Mouse (Mus musculus) myocyte (in vitro differentiated cells): ENCODE results near the gene Gmfg. TPM values are rescaled to one million over a fixed set of nuclear protein-coding genes. Genes with fewer than 3 reads are reported as not detected.

ENCODE experiments used
- H3K27me3 ChIP-seq: one replicate; pipeline ENCODE4 v1.6.1; 2011; ENCODE audit not compliant: control insufficient read depth, insufficient read depth, insufficient read length
- H3K36me3 ChIP-seq: one replicate; pipeline ENCODE4 v1.6.1; 2011; ENCODE audit not compliant: control insufficient read depth, insufficient read depth
- H3K4me2 ChIP-seq: one replicate; pipeline ENCODE4 v1.6.1; 2011; ENCODE audit warnings: low read depth, control low read depth
- H3K4me3 ChIP-seq: one replicate; pipeline ENCODE4 v1.5.1; 2011; ENCODE audit warnings: mild to moderate bottlenecking, control low read depth, moderate library complexity
- H3K79me2 ChIP-seq: one replicate; pipeline ENCODE4 v1.6.1; 2011; ENCODE audit not compliant: control insufficient read depth, insufficient read depth
- H3ac ChIP-seq: one replicate; pipeline ENCODE4 v1.6.1; 2011; ENCODE audit not compliant: control insufficient read depth, insufficient read length
- CEBPB ChIP-seq: IDR thresholded peaks from 2 replicates; pipeline ENCODE4 v1.6.1; 2011; ENCODE audit warnings: mild to moderate bottlenecking, moderate library complexity; ENCODE audit not compliant: poor library complexity, insufficient read depth, severe bottlenecking
- E2F4 ChIP-seq: IDR thresholded peaks from one replicate; pipeline ENCODE4 v1.6.1; 2011; ENCODE audit warnings: mild to moderate bottlenecking, control low read depth, moderate library complexity; ENCODE audit not compliant: insufficient read depth
- MAX ChIP-seq: IDR thresholded peaks from one replicate; pipeline ENCODE4 v1.6.1; 2011; ENCODE audit warnings: low read depth, mild to moderate bottlenecking, control low read depth
- MYOD1 ChIP-seq, 3 experiments: IDR thresholded peaks; one replicate each; pipeline ENCODE4 v1.6.1; 2011; ENCODE audit warnings: control low read depth in 2 of 3, low read depth in 2 of 3, mild to moderate bottlenecking in 2 of 3, moderate library complexity in 1 of 3; ENCODE audit not compliant: insufficient read length in 2 of 3, control insufficient read depth in 1 of 3
- MYOG ChIP-seq, 3 experiments: IDR thresholded peaks; one replicate each; pipeline ENCODE4 v1.6.1; 2011; ENCODE audit warnings: control low read depth in 2 of 3, low read depth in 2 of 3, mild to moderate bottlenecking in 2 of 3; ENCODE audit not compliant: insufficient read length in 2 of 3, control insufficient read depth in 1 of 3, insufficient read depth in 1 of 3
- POLR2A ChIP-seq: IDR thresholded peaks from one replicate; pipeline ENCODE4 v1.6.1; 2011; ENCODE audit warnings: low read depth, mild to moderate bottlenecking, control low read depth, moderate library complexity; ENCODE audit not compliant: insufficient read length
- POLR2AphosphoS2 ChIP-seq: IDR thresholded peaks from one replicate; pipeline ENCODE4 v1.6.1; 2011; ENCODE audit warnings: low read depth, control low read depth; ENCODE audit not compliant: insufficient read length
- REST ChIP-seq: IDR thresholded peaks from one replicate; pipeline ENCODE4 v1.6.1; 2011; ENCODE audit warnings: mild to moderate bottlenecking, control low read depth, moderate library complexity; ENCODE audit not compliant: insufficient read depth, insufficient read length
- SRF ChIP-seq: IDR thresholded peaks from one replicate; pipeline ENCODE4 v1.6.1; 2011; ENCODE audit warnings: low read depth; ENCODE audit not compliant: control insufficient read depth, insufficient read length
- TCF12 ChIP-seq: IDR thresholded peaks from one replicate; pipeline ENCODE4 v1.6.1; 2011; ENCODE audit warnings: mild to moderate bottlenecking, control low read depth; ENCODE audit not compliant: poor library complexity, insufficient read depth, severe bottlenecking
- TCF3 ChIP-seq: IDR thresholded peaks from one replicate; pipeline ENCODE4 v1.6.1; 2011; ENCODE audit warnings: low read depth, control low read depth; ENCODE audit not compliant: insufficient read length
- USF1 ChIP-seq: IDR thresholded peaks from one replicate; pipeline ENCODE4 v1.6.1; 2011; ENCODE audit warnings: low read depth, mild to moderate bottlenecking, control low read depth, moderate library complexity
- polyA plus RNA-seq: library from polyadenylated mRNA; unstranded; fragments of >200 nt; fragmentation: generic; extraction: Trizol; gene quantifications from one replicate; pipeline ENCODE4 v1.2.1, GENCODE M21; 2012; ENCODE audit warnings: missing spikeins

The Gmfg gene
- polyA plus RNA-seq, 1 experiment: not detected

GRCm38 (mm10) chr7:28447865-28448820 lies 10.9 kb downstream of the Gmfg start:
- Histone ChIP-seq H3ac (no peak overlapping the region), H3K4me2 (no peak overlapping the region), H3K27me3 (peaks cover 64% of the 10 kb centered on the region), H3K36me3 (no peaks in the 10 kb centered on the region), H3K4me3 (no peak overlapping the region), H3K79me2 (no peaks in the 10 kb centered on the region)
- TF ChIP-seq POLR2A (no peak), POLR2AphosphoS2 (no peak), E2F4 (no peak), MYOG (IDR thresholded peaks at IDR 0.05; ENCODE audit: control insufficient read depth in 1 of 3, insufficient read depth in 1 of 3, insufficient read length in 2 of 3, low read depth in 2 of 3) (no peak), MYOD1 (IDR thresholded peaks at IDR 0.05; ENCODE audit: control insufficient read depth in 1 of 3, insufficient read length in 2 of 3, low read depth in 2 of 3) (no peak), SRF (no peak), MAX (no peak), USF1 (no peak), REST (no peak), TCF12 (no peak), CEBPB (no peak), TCF3 (no peak)

GRCm38 (mm10) chr7:28451531-28452360 lies 14.5 kb downstream of the Gmfg start, which contains the start of gene Lrfn1:
Lrfn1 (plus strand) TSS chr7:28451980.
- H3K79me2 ChIP-seq: no peaks in the 10 kb centered on the region
- TF ChIP-seq USF1 (no peak), MAX (no peak), POLR2A (no peak), POLR2AphosphoS2 (no peak), E2F4 (no peak), TCF3 (no peak), MYOG (IDR thresholded peaks at IDR 0.05; ENCODE audit: control insufficient read depth in 1 of 3, insufficient read depth in 1 of 3, insufficient read length in 2 of 3, low read depth in 2 of 3) (no peak), SRF (no peak)
- peaks cover 52% of the 10 kb centered on the region for H3K27me3 ChIP-seq
- no peaks in the 10 kb centered on the region for H3K36me3 ChIP-seq
- no peak within 1 kb of the TSS for H3ac ChIP-seq
- H3K4me3 ChIP-seq: no peak within 1 kb of the TSS
- no peak within 1 kb of the TSS for H3K4me2 ChIP-seq

- Histone ChIP-seq H3K36me3 (no peaks in the 10 kb centered on the region), H3K4me3 (no peak overlapping the region), H3ac (no peak overlapping the region), H3K27me3 (peaks cover 49% of the 10 kb centered on the region), H3K4me2 (no peak overlapping the region), H3K79me2 (no peaks in the 10 kb centered on the region)
- TF ChIP-seq REST (no peak), TCF12 (no peak), MYOD1 (IDR thresholded peaks at IDR 0.05; ENCODE audit: control insufficient read depth in 1 of 3, insufficient read length in 2 of 3, low read depth in 2 of 3) (no peak), CEBPB (no peak), USF1 (no peak), E2F4 (no peak), MAX (no peak), TCF3 (no peak), SRF (no peak), POLR2AphosphoS2 (no peak), MYOG (IDR thresholded peaks at IDR 0.05; ENCODE audit: control insufficient read depth in 1 of 3, insufficient read depth in 1 of 3, insufficient read length in 2 of 3, low read depth in 2 of 3) (no peak), POLR2A (no peak)
These were observed 15.2 kb downstream of the Gmfg start for GRCm38 (mm10) chr7:28452361-28453005.

- TF ChIP-seq MAX (no peak), E2F4 (no peak), POLR2A (no peak), SRF (no peak), MYOG (IDR thresholded peaks at IDR 0.05; ENCODE audit: control insufficient read depth in 1 of 3, insufficient read depth in 1 of 3, insufficient read length in 2 of 3, low read depth in 2 of 3) (no peak), USF1 (no peak), CEBPB (no peak), TCF3 (no peak)
These were observed 23.1 kb downstream of the Gmfg start for GRCm38 (mm10) chr7:28460361-28460760.

More at GRCm38 (mm10) chr7:28460361-28460760, 23.1 kb downstream of the Gmfg start:
- H3K4me2 ChIP-seq: no peak overlapping the region
- H3K36me3 ChIP-seq: no peaks in the 10 kb centered on the region
- no peak overlapping the region for H3K4me3 ChIP-seq
- no peaks in the 10 kb centered on the region for H3K79me2 ChIP-seq
- no peak overlapping the region for H3ac ChIP-seq
- peaks cover 10% of the 10 kb centered on the region for H3K27me3 ChIP-seq
